20 mouse cellular contexts compared by ENCODE assay signal in genomic region chr4:54793857-54794256, GRCm38 (mm10).
DNase-seq lines count a peak whose midpoint lies in the region; ATAC-seq and TF ChIP-seq lines count a peak whose summit lies in the region.
"Had no signal": no experiment of that assay in that cellular context is flagged by ENCODE, and none has a peak within 500 bp of the region (broad histone marks: within the 10 kb centered on the region; RNA-seq: fewer than 3 reads in every experiment).

No protein-coding gene starts in this region.

- no peak overlapping the region for H3K4me3 ChIP-seq in gastrocnemius, adult 2 months
- H3K4me3 ChIP-seq: embryonic facial prominence, embryonic 10.5 days; embryonic facial prominence, embryonic 12.5 days; forebrain, embryonic 13.5 days had no signal

- DNase-seq in gastrocnemius, adult 2 months, result no peak
- no peak for DNase-seq in layer of hippocampus, adult 8-10 months (ENCODE audit: low spot score in 2 of 2)
- DNase-seq: adrenal gland, adult 8-10 months; adrenal gland, postnatal 14 days; adrenal gland, postnatal 36 days; cerebellum, adult 11-12 months; cerebellum, adult 2 months; cerebellum, adult 9-10 months; cerebellum, postnatal 10 days; cerebellum, postnatal 25 days had no signal

- ATAC-seq in granulocyte monocyte progenitor cell, adult 5-6 weeks (replicated peaks; ENCODE audit: poor library complexity, severe bottlenecking), result peak; percentile 70
- peak; percentile 83 for ATAC-seq in megakaryocyte progenitor cell, adult 5-6 weeks (replicated peaks; ENCODE audit: poor library complexity)
- peak; percentile 79 for ATAC-seq in neutrophil, adult 5-6 weeks (ENCODE audit: extremely low read depth, insufficient number of reproducible peaks, low FRiP score, poor library complexity, severe bottlenecking)
- ATAC-seq in frontal cortex, adult (ENCODE audit: low TSS enrichment), result no peak
- ATAC-seq: activated CD4-positive, CD25-positive, alpha-beta regulatory T cell, adult 4 months; forebrain, embryonic 13.5 days; forebrain, embryonic 16.5 days; Patski had no signal

- intact Hi-C loops in gastrocnemius, adult 2 months (cut with DNase I), result no loop called here

- no peak for TF ChIP-seq CTCF in gastrocnemius, adult 2 months (IDR thresholded peaks at IDR 0.05)

- H3K27ac ChIP-seq in gastrocnemius, adult 2 months, result no peak overlapping the region
- H3K27ac ChIP-seq: embryonic facial prominence, embryonic 10.5 days; embryonic facial prominence, embryonic 12.5 days; forebrain, embryonic 13.5 days had no signal
